Mouse (Mus musculus): ENCODE measurements around the gene Apobec4. TPM values are rescaled to one million over a fixed set of nuclear protein-coding genes. Genes with fewer than 3 reads are reported as not detected.

Gene Apobec4
- polyA plus RNA-seq, 1 experiment: not detected

Other genes starting within 250 kb of the Apobec4 start
- 29.6 and 31.0 TPM in 2 replicates for gene Rgl1, start 15.8 kb downstream of the Apobec4 start, polyA plus RNA-seq (2012; rRNA removed)
- 143 and 180 TPM in 2 replicates for gene Arpc5, start 16.0 kb downstream of the Apobec4 start, polyA plus RNA-seq (2012; rRNA removed)
- gene Ncf2, start 49.6 kb downstream of the Apobec4 start, polyA plus RNA-seq (2012; rRNA removed): 7.0 and 8.7 TPM in 2 replicates
- 24.3 and 27.9 TPM in 2 replicates for gene Smg7, start 152.1 kb downstream of the Apobec4 start, polyA plus RNA-seq (2012; rRNA removed)
- gene Nmnat2, start 204.4 kb downstream of the Apobec4 start, polyA plus RNA-seq (2012; rRNA removed): 2.2 and 2.5 TPM in 2 replicates

Measured in urinary bladder, adult 2 months (tissue).